Mouse (Mus musculus) thymus, postnatal 14 days (tissue): ENCODE data around the gene Ear14.

Experiments
- DNase-seq: peaks from one replicate; pipeline ENCODE4 v3.0.0; 2021

Gene Ear14

GRCm38 (mm10) chr14:51253569-51253968, 50.4 kb downstream of the Ear14 start:
- DNase-seq = no peak
